Mouse (Mus musculus) heart, embryonic 15.5 days (tissue): ENCODE measurements around the gene Tbx4. TPM values are rescaled to one million over a fixed set of nuclear protein-coding genes. Genes with fewer than 3 reads are reported as not detected.

Source experiments
- ATAC-seq: fragments of 200-750 bp; cut with Nextera tagmentation; replicated peaks from 2 replicates; pipeline ENCODE4 v1.8.0; 2017; ENCODE audit warnings: low read depth, moderate TSS enrichment; ENCODE audit not compliant: insufficient number of reproducible peaks, insufficient read depth, low FRiP score
- H3K27ac ChIP-seq: fragments of 300-500 bp; sonication (generic); 2 replicates; pipeline ENCODE4 v1.5.1; 2015; ENCODE audit warnings: mild to moderate bottlenecking, inconsistent platforms
- H3K27me3 ChIP-seq: fragments of 300-500 bp; sonication (generic); 2 replicates; pipeline ENCODE4 v1.6.1; 2015; ENCODE audit warnings: inconsistent platforms
- H3K36me3 ChIP-seq: fragments of 300-500 bp; sonication (generic); 2 replicates; pipeline ENCODE4 v1.6.1; 2015; ENCODE audit warnings: mild to moderate bottlenecking, inconsistent platforms
- H3K4me1 ChIP-seq: fragments of 300-500 bp; sonication (generic); replicated peaks from 2 replicates; pipeline ENCODE4 v1.6.1; 2015; ENCODE audit warnings: inconsistent platforms
- H3K4me2 ChIP-seq: fragments of 300-500 bp; sonication (generic); 2 replicates; pipeline ENCODE4 v1.6.1; 2015; ENCODE audit warnings: inconsistent platforms, mild to moderate bottlenecking, moderate library complexity
- H3K4me3 ChIP-seq: fragments of 300-500 bp; sonication (generic); 2 replicates; pipeline ENCODE4 v1.5.1; 2015; ENCODE audit warnings: mild to moderate bottlenecking, inconsistent platforms
- H3K9ac ChIP-seq: fragments of 300-500 bp; sonication (generic); 2 replicates; pipeline ENCODE4 v1.6.1; 2015; ENCODE audit warnings: mild to moderate bottlenecking, inconsistent platforms
- H3K9me3 ChIP-seq: fragments of 300-500 bp; sonication (generic); replicated peaks from 2 replicates; pipeline ENCODE4 v1.6.1; 2016; ENCODE audit warnings: inconsistent platforms
- WGBS: fragments of 180-500 bp; shearing (Covaris S2); methylation state at CpG from one replicate; pipeline ENCODE4 v1.1.7; 2015; ENCODE audit warnings: mixed read lengths; 5-methylcytosine and 5-hydroxymethylcytosine counted together
- polyA plus RNA-seq: library from polyadenylated mRNA; unstranded; fragments of >200 nt; fragmentation: Nextera tagmentation; extraction: Ambion mirVana; gene quantifications from 2 replicates; pipeline ENCODE4 v1.2.1, GENCODE M21; 2015

The Tbx4 gene
- polyA plus RNA-seq, 1 experiment from 2014 or later: 1.6 TPM

- peak; percentile 37; the same call in 1 of the 2 replicates for ATAC-seq
- no peaks in the 10 kb centered on the region for H3K36me3 ChIP-seq
- peaks cover 54% of the 10 kb centered on the region for H3K4me1 ChIP-seq
- H3K9me3 ChIP-seq: no peaks in the 10 kb centered on the region
- H3K27me3 ChIP-seq: peaks cover 80% of the 10 kb centered on the region
- WGBS: under 1% methylated on average over 30 of the region's 32 CpGs
- H3K27ac ChIP-seq: no peak overlapping the region
- H3K4me2 ChIP-seq: peak overlapping the region; percentile 94
- H3K4me3 ChIP-seq: peak overlapping the region; percentile 64
- H3K9ac ChIP-seq: peak overlapping the region; percentile 37; the same call in 1 of the 2 replicates
Measured at GRCm38 (mm10) chr11:85841980-85842379, 44.2 kb upstream of the Tbx4 start.

- Histone ChIP-seq H3K27me3 (peaks cover 74% of the 10 kb centered on the region), H3K4me2 (peak overlapping the region; percentile 94), H3K4me1 (peaks cover 46% of the 10 kb centered on the region), H3K36me3 (no peaks in the 10 kb centered on the region), H3K9me3 (no peaks in the 10 kb centered on the region), H3K9ac (peak overlapping the region; percentile 66; the same call in 1 of the 2 replicates), H3K27ac (peak overlapping the region; percentile 49), H3K4me3 (peak overlapping the region; percentile 64)
- no peak for ATAC-seq
- 8% methylated on average over 24 of the region's 24 CpGs for WGBS
Measured at GRCm38 (mm10) chr11:85842596-85843346, 43.5 kb upstream of the Tbx4 start.

GRCm38 (mm10) chr11:85843347-85843692 lies 42.9 kb upstream of the Tbx4 start:
- peak; percentile 42; the same call in 1 of the 2 replicates for ATAC-seq
- Histone ChIP-seq H3K9me3 (no peaks in the 10 kb centered on the region), H3K36me3 (no peaks in the 10 kb centered on the region), H3K4me3 (peak overlapping the region; percentile 64), H3K4me2 (peak overlapping the region; percentile 94), H3K9ac (peak overlapping the region; percentile 66), H3K4me1 (peaks cover 40% of the 10 kb centered on the region), H3K27ac (peak overlapping the region; percentile 49), H3K27me3 (peaks cover 73% of the 10 kb centered on the region)
- WGBS: under 1% methylated on average over 18 of the region's 18 CpGs

- Histone ChIP-seq H3K9me3 (no peaks in the 10 kb centered on the region), H3K27ac (peak overlapping the region; percentile 49), H3K4me3 (peak overlapping the region; percentile 64), H3K4me2 (peak overlapping the region; percentile 94), H3K36me3 (no peaks in the 10 kb centered on the region), H3K9ac (peak overlapping the region; percentile 66), H3K4me1 (peaks cover 42% of the 10 kb centered on the region), H3K27me3 (peaks cover 63% of the 10 kb centered on the region)
- ATAC-seq: peak; percentile 70
- WGBS: under 1% methylated on average over 54 of the region's 54 CpGs
Measured at GRCm38 (mm10) chr11:85844144-85844965, 41.9 kb upstream of the Tbx4 start.

- Histone ChIP-seq H3K27me3 (peaks cover 58% of the 10 kb centered on the region), H3K36me3 (no peaks in the 10 kb centered on the region), H3K4me3 (peak overlapping the region; percentile 64), H3K4me2 (peak overlapping the region; percentile 94), H3K9me3 (no peaks in the 10 kb centered on the region), H3K4me1 (peaks cover 42% of the 10 kb centered on the region), H3K9ac (peak overlapping the region; percentile 66; the same call in 1 of the 2 replicates), H3K27ac (no peak overlapping the region)
- ATAC-seq: no peak
- 32% methylated on average over 5 of the region's 5 CpGs for WGBS
Measured at GRCm38 (mm10) chr11:85844971-85845370, 41.3 kb upstream of the Tbx4 start.

GRCm38 (mm10) chr11:85845921-85846320 lies 40.3 kb upstream of the Tbx4 start:
- no peak for ATAC-seq
- Histone ChIP-seq H3K9ac (no peak overlapping the region), H3K4me1 (peaks cover 36% of the 10 kb centered on the region), H3K9me3 (no peaks in the 10 kb centered on the region), H3K36me3 (no peaks in the 10 kb centered on the region), H3K4me2 (no peak overlapping the region), H3K27ac (no peak overlapping the region), H3K4me3 (no peak overlapping the region), H3K27me3 (peaks cover 51% of the 10 kb centered on the region)
- 28% methylated on average over 5 of the region's 5 CpGs for WGBS

- Histone ChIP-seq H3K4me2 (no peak overlapping the region), H3K9ac (no peak overlapping the region), H3K27me3 (peaks cover 45% of the 10 kb centered on the region), H3K9me3 (no peaks in the 10 kb centered on the region), H3K27ac (no peak overlapping the region), H3K4me3 (no peak overlapping the region), H3K36me3 (no peaks in the 10 kb centered on the region), H3K4me1 (peaks cover 32% of the 10 kb centered on the region)
- WGBS: 49% methylated on average over 4 of the region's 4 CpGs
- no peak for ATAC-seq
Measured at GRCm38 (mm10) chr11:85846509-85846908, 39.7 kb upstream of the Tbx4 start.

GRCm38 (mm10) chr11:85849037-85849436 lies 37.2 kb upstream of the Tbx4 start:
- no peak for ATAC-seq
- H3K36me3 ChIP-seq: no peaks in the 10 kb centered on the region
- WGBS: 3% methylated on average over 21 of the region's 21 CpGs
- H3K4me3 ChIP-seq: peak overlapping the region; percentile 39
- H3K9ac ChIP-seq: peak overlapping the region; percentile 43
- H3K9me3 ChIP-seq: no peaks in the 10 kb centered on the region
- peaks cover 30% of the 10 kb centered on the region for H3K27me3 ChIP-seq
- H3K4me2 ChIP-seq: peak overlapping the region; percentile 66
- H3K27ac ChIP-seq: no peak overlapping the region
- peaks cover 10% of the 10 kb centered on the region for H3K4me1 ChIP-seq

- Histone ChIP-seq H3K4me3 (no peak within 1 kb of the TSS), H3K4me1 (peaks cover 4% of the 10 kb centered on the region; the same call in 1 of the 2 replicates), H3K4me2 (peak within 1 kb of the TSS; percentile 66), H3K27ac (no peak within 1 kb of the TSS), H3K27me3 (peaks cover 24% of the 10 kb centered on the region), H3K36me3 (no peaks in the 10 kb centered on the region), H3K9ac (no peak within 1 kb of the TSS), H3K9me3 (no peaks in the 10 kb centered on the region)
- WGBS: 83% methylated on average over 6 of the region's 6 CpGs
- ATAC-seq: no peak
Measured at GRCm38 (mm10) chr11:85850233-85850632, 36.0 kb upstream of the Tbx4 start, which contains the start of gene Gm11444. TSS of gene Gm11444 (minus strand) at chr11:85850333.

GRCm38 (mm10) chr11:85850758-85851157 lies 35.5 kb upstream of the Tbx4 start:
- Histone ChIP-seq H3K27ac (no peak overlapping the region), H3K4me2 (no peak overlapping the region), H3K36me3 (no peaks in the 10 kb centered on the region), H3K9me3 (no peaks in the 10 kb centered on the region), H3K9ac (no peak overlapping the region), H3K4me3 (no peak overlapping the region), H3K27me3 (peaks cover 19% of the 10 kb centered on the region), H3K4me1 (peaks cover 4% of the 10 kb centered on the region; the same call in 1 of the 2 replicates)
- 34% methylated on average over 6 of the region's 6 CpGs for WGBS
- no peak for ATAC-seq

- no peak overlapping the region for H3K4me3 ChIP-seq
- 0 out of 2 replicates have a peak, but pooled peaks cover 2% of the 10 kb centered on the region for H3K27me3 ChIP-seq
- H3K4me1 ChIP-seq: no peaks in the 10 kb centered on the region
- WGBS: 43% methylated on average over 6 of the region's 6 CpGs
- H3K27ac ChIP-seq: no peak overlapping the region
- no peak overlapping the region for H3K4me2 ChIP-seq
- H3K9me3 ChIP-seq: no peaks in the 10 kb centered on the region
- no peaks in the 10 kb centered on the region for H3K36me3 ChIP-seq
- H3K9ac ChIP-seq: no peak overlapping the region
- ATAC-seq: no peak
Measured at GRCm38 (mm10) chr11:85857997-85858698, 28.1 kb upstream of the Tbx4 start.
